Mouse (Mus musculus) hindbrain, embryonic 11.5 days (tissue): Measurements from ENCODE around the gene Zfr2. TPM values are rescaled to one million over a fixed set of nuclear protein-coding genes. Genes with fewer than 3 reads are reported as not detected.

Source experiments
- ATAC-seq: fragments of 200-750 bp; cut with Nextera tagmentation; 2 replicates; pipeline ENCODE4 v1.8.0; 2017; ENCODE audit warnings: mild to moderate bottlenecking, moderate TSS enrichment, moderate library complexity; ENCODE audit not compliant: low FRiP score
- DNase-seq: peaks from one replicate; pipeline ENCODE4 v3.0.0-alpha.2; 2015; ENCODE audit warnings: low spot score
- H3K27ac ChIP-seq: fragments of 300-500 bp; sonication (generic); 2 replicates; pipeline ENCODE4 v1.5.1; 2014; ENCODE audit warnings: mild to moderate bottlenecking, low read depth, low read length
- H3K27me3 ChIP-seq: fragments of 300-500 bp; sonication (generic); 2 replicates; pipeline ENCODE4 v1.6.1; 2014; ENCODE audit warnings: mild to moderate bottlenecking, low read length, moderate library complexity, mixed read lengths; ENCODE audit not compliant: control insufficient read depth, insufficient read depth
- H3K36me3 ChIP-seq: fragments of 300-500 bp; sonication (generic); 2 replicates; pipeline ENCODE4 v1.6.1; 2014; ENCODE audit warnings: mild to moderate bottlenecking, low read length, moderate library complexity, mixed read lengths; ENCODE audit not compliant: control insufficient read depth, insufficient read depth
- H3K4me1 ChIP-seq: fragments of 300-500 bp; sonication (generic); replicated peaks from 2 replicates; pipeline ENCODE4 v1.6.1; 2014; ENCODE audit warnings: low read length, mixed read lengths; ENCODE audit not compliant: control insufficient read depth, insufficient read depth
- H3K4me2 ChIP-seq: fragments of 300-500 bp; sonication (generic); replicated peaks from 2 replicates; pipeline ENCODE4 v1.6.1; 2014; ENCODE audit warnings: mild to moderate bottlenecking, low read depth, low read length
- H3K4me3 ChIP-seq: fragments of 300-500 bp; sonication (generic); 2 replicates; pipeline ENCODE4 v1.5.1; 2014; ENCODE audit warnings: low read depth, low read length
- H3K9ac ChIP-seq: fragments of 300-500 bp; sonication (generic); 2 replicates; pipeline ENCODE4 v1.6.1; 2014; ENCODE audit warnings: low read depth, low read length
- H3K9me3 ChIP-seq: fragments of 300-500 bp; sonication (generic); 2 replicates; pipeline ENCODE4 v1.6.1; 2016; ENCODE audit warnings: low read length; ENCODE audit not compliant: control insufficient read depth
- WGBS: fragments of 180-500 bp; shearing (Covaris S2); extraction: QIAGEN DNeasy Blood & Tissue Kit; methylation state at CpG from one replicate; pipeline ENCODE4 v1.1.7; 2014; 5-methylcytosine and 5-hydroxymethylcytosine counted together
- polyA plus RNA-seq: library from polyadenylated mRNA; unstranded; fragments of >200 nt; fragmentation: Nextera tagmentation; extraction: Ambion mirVana; gene quantifications from 2 replicates; pipeline ENCODE4 v1.2.1, GENCODE M21; 2014

The Zfr2 gene
- polyA plus RNA-seq, 1 experiment from 2014 or later = 3.4 TPM

- peaks cover 4% of the 10 kb centered on the region; the same call in 1 of the 2 replicates for H3K36me3 ChIP-seq
- H3K27ac ChIP-seq = peak within 1 kb of the TSS; percentile 59; the same call in 1 of the 2 replicates
- H3K4me2 ChIP-seq = peak within 1 kb of the TSS; percentile 57
- peak within 1 kb of the TSS; percentile 67 for H3K4me3 ChIP-seq
- peak; percentile 91 for ATAC-seq
- peak within 1 kb of the TSS; percentile 77 for H3K9ac ChIP-seq
- peak; percentile 99 for DNase-seq
- H3K9me3 ChIP-seq = no peaks in the 10 kb centered on the region
- WGBS = under 1% methylated on average over 48 of the region's 48 CpGs
- H3K27me3 ChIP-seq = no peaks in the 10 kb centered on the region
- H3K4me1 ChIP-seq = peaks cover 7% of the 10 kb centered on the region
Measured at GRCm38 (mm10) chr10:81266211-81267105, 33.5 kb downstream of the Zfr2 start, which contains the start of the genes Mrpl54 and Apba3. Mrpl54 (minus strand) TSS chr10:81266934. Apba3 (plus strand) TSS chr10:81266960.

- Histone ChIP-seq H3K27me3 (no peaks in the 10 kb centered on the region), H3K4me2 (peak overlapping the region; percentile 81), H3K36me3 (peaks cover 6% of the 10 kb centered on the region; the same call in 1 of the 2 replicates), H3K27ac (no peak overlapping the region), H3K4me1 (peaks cover 7% of the 10 kb centered on the region), H3K4me3 (peak overlapping the region; percentile 67), H3K9ac (peak overlapping the region; percentile 87), H3K9me3 (no peaks in the 10 kb centered on the region)
- WGBS = 6% methylated on average over 23 of the region's 23 CpGs
- peak; percentile 89 for DNase-seq
- peak; percentile 28; the same call in 1 of the 2 replicates for ATAC-seq
Measured at GRCm38 (mm10) chr10:81268056-81268455, 35.1 kb downstream of the Zfr2 start.

- Histone ChIP-seq H3K9ac (peak overlapping the region; percentile 87), H3K4me1 (peaks cover 7% of the 10 kb centered on the region), H3K36me3 (peaks cover 6% of the 10 kb centered on the region; the same call in 1 of the 2 replicates), H3K9me3 (no peaks in the 10 kb centered on the region), H3K27ac (no peak overlapping the region), H3K4me3 (peak overlapping the region; percentile 67), H3K27me3 (no peaks in the 10 kb centered on the region), H3K4me2 (peak overlapping the region; percentile 81)
- DNase-seq (no peak), ATAC-seq (no peak)
- WGBS = 83% methylated on average over 16 of the region's 16 CpGs
Measured at GRCm38 (mm10) chr10:81268643-81269412, 35.9 kb downstream of the Zfr2 start.

- Histone ChIP-seq H3K4me3 (no peak overlapping the region), H3K36me3 (peaks cover 2% of the 10 kb centered on the region; the same call in 1 of the 2 replicates), H3K27me3 (no peaks in the 10 kb centered on the region), H3K4me1 (peaks cover 7% of the 10 kb centered on the region; the same call in 1 of the 2 replicates), H3K9ac (no peak overlapping the region), H3K27ac (no peak overlapping the region), H3K4me2 (no peak overlapping the region), H3K9me3 (no peaks in the 10 kb centered on the region)
- no peak for ATAC-seq
- 92% methylated on average over 21 of the region's 21 CpGs for WGBS
- DNase-seq = no peak
Measured at GRCm38 (mm10) chr10:81272356-81272755, 39.4 kb downstream of the Zfr2 start.

GRCm38 (mm10) chr10:81273842-81274241, 40.9 kb downstream of the Zfr2 start:
- no peak for DNase-seq

GRCm38 (mm10) chr10:81277676-81278075, 44.7 kb downstream of the Zfr2 start:
- Histone ChIP-seq H3K27me3 (no peaks in the 10 kb centered on the region), H3K4me2 (no peak overlapping the region), H3K9me3 (no peaks in the 10 kb centered on the region), H3K27ac (no peak overlapping the region), H3K36me3 (no peaks in the 10 kb centered on the region), H3K4me3 (no peak overlapping the region), H3K4me1 (no peaks in the 10 kb centered on the region; the same call in 1 of the 2 replicates), H3K9ac (no peak overlapping the region)
- ATAC-seq (no peak), DNase-seq (no peak)
- 75% methylated on average over 22 of the region's 22 CpGs for WGBS

More at GRCm38 (mm10) chr10:81273842-81274241, 40.9 kb downstream of the Zfr2 start:
- no peak for ATAC-seq
- no peaks in the 10 kb centered on the region for H3K27me3 ChIP-seq
- H3K36me3 ChIP-seq = peaks cover 2% of the 10 kb centered on the region; the same call in 1 of the 2 replicates
- H3K27ac ChIP-seq = no peak overlapping the region
- H3K4me3 ChIP-seq = no peak overlapping the region
- WGBS = 93% methylated on average over 19 of the region's 19 CpGs
- H3K4me2 ChIP-seq = no peak overlapping the region
- H3K9me3 ChIP-seq = no peaks in the 10 kb centered on the region
- no peak overlapping the region for H3K9ac ChIP-seq
- peaks cover 2% of the 10 kb centered on the region; the same call in 1 of the 2 replicates for H3K4me1 ChIP-seq

- WGBS = 44% methylated on average over 10 of the region's 10 CpGs
- DNase-seq = peak; percentile 28
- H3K36me3 ChIP-seq = no peaks in the 10 kb centered on the region
- H3K4me2 ChIP-seq = no peak overlapping the region
- H3K4me1 ChIP-seq = no peaks in the 10 kb centered on the region; the same call in 1 of the 2 replicates
- H3K4me3 ChIP-seq = no peak overlapping the region
- H3K9ac ChIP-seq = no peak overlapping the region
- H3K27ac ChIP-seq = no peak overlapping the region
- H3K27me3 ChIP-seq = peaks cover 14% of the 10 kb centered on the region
- no peak for ATAC-seq
- H3K9me3 ChIP-seq = no peaks in the 10 kb centered on the region
Measured at GRCm38 (mm10) chr10:81279496-81279895, 46.5 kb downstream of the Zfr2 start.

GRCm38 (mm10) chr10:81284189-81284588, 51.2 kb downstream of the Zfr2 start:
- no peak overlapping the region for H3K9ac ChIP-seq
- no peak for DNase-seq
- no peak overlapping the region for H3K4me3 ChIP-seq
- no peak overlapping the region for H3K4me2 ChIP-seq
- no peak for ATAC-seq
- WGBS = 51% methylated on average over 6 of the region's 6 CpGs
- no peaks in the 10 kb centered on the region for H3K9me3 ChIP-seq
- H3K4me1 ChIP-seq = peaks cover 3% of the 10 kb centered on the region; the same call in 1 of the 2 replicates
- no peaks in the 10 kb centered on the region for H3K36me3 ChIP-seq
- peaks cover 25% of the 10 kb centered on the region for H3K27me3 ChIP-seq
- no peak overlapping the region for H3K27ac ChIP-seq
